Mouse (Mus musculus) T-helper 2 cell (primary cell): ENCODE measurements around the gene C1qtnf9.

ENCODE experiments used
- in situ Hi-C: fragments of 300-600 bp; cut with MboI, MseI; formaldehyde crosslinking; loops from one replicate; pipeline ENCODE4 v1.15.1; 2025; ENCODE audit warnings: high pct_unique_total_duplicates

Gene C1qtnf9

GRCm38 (mm10) chr14:60749880-60750279, 18.1 kb upstream of the C1qtnf9 start:
- in situ Hi-C loops: no loop called here

- in situ Hi-C loops: no loop called here
These were observed 16.4 kb upstream of the C1qtnf9 start for GRCm38 (mm10) chr14:60751581-60751980.

GRCm38 (mm10) chr14:60752892-60753800, 14.8 kb upstream of the C1qtnf9 start:
- in situ Hi-C loops: no loop called here

GRCm38 (mm10) chr14:60753801-60754126, 14.2 kb upstream of the C1qtnf9 start:
- in situ Hi-C loops: no loop called here

GRCm38 (mm10) chr14:60754656-60755055, 13.3 kb upstream of the C1qtnf9 start:
- in situ Hi-C loops: no loop called here

- in situ Hi-C loops: no loop called here
These were observed 11.7 kb upstream of the C1qtnf9 start for GRCm38 (mm10) chr14:60756271-60756670.

- in situ Hi-C loops: no loop called here
These were observed 10.7 kb upstream of the C1qtnf9 start for GRCm38 (mm10) chr14:60757265-60757664.

- in situ Hi-C loops: no loop called here
These were observed 10.2 kb upstream of the C1qtnf9 start for GRCm38 (mm10) chr14:60757722-60758121.

- in situ Hi-C loops: no loop called here
These were observed 8.8 kb upstream of the C1qtnf9 start for GRCm38 (mm10) chr14:60759097-60759496.

GRCm38 (mm10) chr14:60761801-60762200, 6.1 kb upstream of the C1qtnf9 start:
- in situ Hi-C loops: no loop called here

- in situ Hi-C loops: no loop called here
These were observed 5.2 kb upstream of the C1qtnf9 start for GRCm38 (mm10) chr14:60762754-60763153.

GRCm38 (mm10) chr14:60763746-60764145, 4.2 kb upstream of the C1qtnf9 start:
- in situ Hi-C loops: no loop called here

GRCm38 (mm10) chr14:60764526-60764925, 3.4 kb upstream of the C1qtnf9 start:
- in situ Hi-C loops: no loop called here

- in situ Hi-C loops: no loop called here
These were observed 2.9 kb upstream of the C1qtnf9 start for GRCm38 (mm10) chr14:60765025-60765424.

- in situ Hi-C loops: no loop called here
These were observed 1.4 kb downstream of the C1qtnf9 start for GRCm38 (mm10) chr14:60769340-60769739.

GRCm38 (mm10) chr14:60770594-60770993, 2.7 kb downstream of the C1qtnf9 start:
- in situ Hi-C loops: no loop called here

- in situ Hi-C loops: no loop called here
These were observed 3.1 kb downstream of the C1qtnf9 start for GRCm38 (mm10) chr14:60771057-60771456.

- in situ Hi-C loops: no loop called here
These were observed 5.5 kb downstream of the C1qtnf9 start for GRCm38 (mm10) chr14:60773476-60773875.

- in situ Hi-C loops: loop anchor here (5.0 kb wide), 1 partner anchor 264 kb away; no protein-coding TSS in a partner anchor
These were observed 8.6 kb downstream of the C1qtnf9 start for GRCm38 (mm10) chr14:60776521-60776920.

GRCm38 (mm10) chr14:60777485-60777919, 9.6 kb downstream of the C1qtnf9 start:
- in situ Hi-C loops: loop anchor here (5.0 kb wide), 1 partner anchor 265 kb away; no protein-coding TSS in a partner anchor

- in situ Hi-C loops: loop anchor here (5.0 kb wide), 1 partner anchor 267 kb away; no protein-coding TSS in a partner anchor
These were observed 11.3 kb downstream of the C1qtnf9 start for GRCm38 (mm10) chr14:60779198-60779597.

- in situ Hi-C loops: loop anchor here (5.0 kb wide), 1 partner anchor 50 kb away; no protein-coding TSS in a partner anchor
These were observed 14.3 kb downstream of the C1qtnf9 start for GRCm38 (mm10) chr14:60782121-60782656.

- in situ Hi-C loops: loop anchor here (5.0 kb wide), 1 partner anchor 51 kb away; no protein-coding TSS in a partner anchor
These were observed 15.3 kb downstream of the C1qtnf9 start for GRCm38 (mm10) chr14:60783196-60783595.
